Mouse (Mus musculus) right cerebral cortex, postnatal 14 days (tissue): ENCODE measurements around the gene Cdkl5.
"Not testable (repeated sequence)": the region's sequence is repeated elsewhere in the genome, so short reads cannot be mapped to it uniquely, and the experiment has no call there.

Source experiments
- DNase-seq: peaks from one replicate; pipeline ENCODE4 v3.0.0; 2022

The Cdkl5 gene

GRCm38 (mm10) chrX:160906477-160906876 is 88.0 kb downstream of the Cdkl5 start:
- no peak for DNase-seq

GRCm38 (mm10) chrX:160905913-160906312 is 88.6 kb downstream of the Cdkl5 start:
- DNase-seq, result no peak

- DNase-seq, result no peak
These were observed 89.3 kb downstream of the Cdkl5 start for GRCm38 (mm10) chrX:160905041-160905678.

- no peak for DNase-seq
These were observed 93.4 kb downstream of the Cdkl5 start for GRCm38 (mm10) chrX:160901118-160901517.

GRCm38 (mm10) chrX:160892077-160892476 is 102.4 kb downstream of the Cdkl5 start:
- DNase-seq, result no peak

- DNase-seq, result no peak
These were observed 108.2 kb downstream of the Cdkl5 start for GRCm38 (mm10) chrX:160886301-160886700.

- DNase-seq, result no peak
These were observed 127.9 kb downstream of the Cdkl5 start for GRCm38 (mm10) chrX:160866576-160866975.

- no peak for DNase-seq
These were observed 129.5 kb downstream of the Cdkl5 start for GRCm38 (mm10) chrX:160865022-160865421.

GRCm38 (mm10) chrX:160863689-160864383 is 130.7 kb downstream of the Cdkl5 start:
- no peak for DNase-seq

- DNase-seq, result no peak
These were observed 186.3 kb downstream of the Cdkl5 start for GRCm38 (mm10) chrX:160808226-160808625.

- DNase-seq, result no peak
These were observed 189.9 kb downstream of the Cdkl5 start for GRCm38 (mm10) chrX:160804409-160805150.

- no peak for DNase-seq
These were observed 199.6 kb downstream of the Cdkl5 start for GRCm38 (mm10) chrX:160794920-160795319.

GRCm38 (mm10) chrX:160782276-160782675 is 212.2 kb downstream of the Cdkl5 start:
- no peak for DNase-seq

- no peak for DNase-seq
These were observed 221.5 kb downstream of the Cdkl5 start for GRCm38 (mm10) chrX:160773033-160773432.

GRCm38 (mm10) chrX:160769622-160770021 is 224.9 kb downstream of the Cdkl5 start:
- not testable (repeated sequence) for DNase-seq

GRCm38 (mm10) chrX:160767713-160768112 is 226.8 kb downstream of the Cdkl5 start, which contains the start of gene Rs1:
Gene Rs1 (plus strand): TSS chrX:160768013.
- DNase-seq, result no peak

GRCm38 (mm10) chrX:160766233-160766616 is 228.3 kb downstream of the Cdkl5 start:
- peak; percentile 14 for DNase-seq

GRCm38 (mm10) chrX:160765389-160766232 is 228.9 kb downstream of the Cdkl5 start:
- DNase-seq, result peak; percentile 84

- DNase-seq, result no peak
These were observed 243.7 kb downstream of the Cdkl5 start for GRCm38 (mm10) chrX:160750808-160751207.

GRCm38 (mm10) chrX:160748653-160749052 is 245.9 kb downstream of the Cdkl5 start:
- no peak for DNase-seq

- DNase-seq, result no peak
These were observed 249.1 kb downstream of the Cdkl5 start for GRCm38 (mm10) chrX:160745399-160745798.

- DNase-seq, result no peak
These were observed 258.9 kb downstream of the Cdkl5 start, which contains the start of gene Ppef1 for GRCm38 (mm10) chrX:160735650-160736049. Gene Ppef1 (minus strand): TSS chrX:160735765.
